Mouse (Mus musculus) liver, adult 2 months (tissue): ENCODE data around the gene Fbxl17.

Experiments
- CTCF ChIP-seq: fragments of 200-500 bp; IDR thresholded peaks from 2 replicates; pipeline ENCODE4 v1.5.1; 2011; ENCODE audit warnings: low read depth, low read length, control low read depth
- POLR2A ChIP-seq: fragments of 200-500 bp; IDR thresholded peaks from 2 replicates; pipeline ENCODE4 v1.6.1; 2011; ENCODE audit warnings: low read length, control low read depth; ENCODE audit not compliant: insufficient read depth; ENCODE audit errors: extremely low read depth

GRCm38 (mm10) chr17:63498182-63498716 lies 1.6 kb downstream of the Fbxl17 start:
- TF ChIP-seq CTCF (no peak), POLR2A (no peak)
